Mouse (Mus musculus) midbrain, postnatal 0 days (tissue): ENCODE results near the gene Acp5. TPM values are rescaled to one million over a fixed set of nuclear protein-coding genes. Genes with fewer than 3 reads are reported as not detected.

Experiments
- ATAC-seq: fragments of 200-750 bp; cut with Nextera tagmentation; 2 replicates; pipeline ENCODE4 v1.8.0; 2017; ENCODE audit warnings: moderate number of reproducible peaks, mild to moderate bottlenecking, moderate TSS enrichment, moderate library complexity; ENCODE audit not compliant: low FRiP score
- DNase-seq: peaks from one replicate; pipeline ENCODE4 v3.0.0-alpha.2; 2015; ENCODE audit warnings: low spot score
- H3K27ac ChIP-seq: fragments of 300-500 bp; sonication (generic); 2 replicates; pipeline ENCODE4 v1.5.1; 2014; ENCODE audit warnings: low read depth, mild to moderate bottlenecking, low read length, mixed read lengths
- H3K27me3 ChIP-seq: fragments of 300-500 bp; sonication (generic); 2 replicates; pipeline ENCODE4 v1.6.1; 2014; ENCODE audit warnings: low read length, control low read depth, mixed read lengths; ENCODE audit not compliant: insufficient read depth
- H3K36me3 ChIP-seq: fragments of 300-500 bp; sonication (generic); 2 replicates; pipeline ENCODE4 v1.6.1; 2014; ENCODE audit warnings: low read length, control low read depth, mixed read lengths; ENCODE audit not compliant: insufficient read depth
- H3K4me1 ChIP-seq: fragments of 300-500 bp; sonication (generic); 2 replicates; pipeline ENCODE4 v1.6.1; 2014; ENCODE audit warnings: mild to moderate bottlenecking, control low read depth, antibody characterized with exemption, low read length, mixed read lengths; ENCODE audit not compliant: insufficient read depth
- H3K4me2 ChIP-seq: fragments of 300-500 bp; sonication (generic); 2 replicates; pipeline ENCODE4 v1.6.1; 2014; ENCODE audit warnings: low read depth, mild to moderate bottlenecking, low read length, mixed read lengths; ENCODE audit not compliant: poor library complexity, severe bottlenecking
- H3K4me3 ChIP-seq: fragments of 300-500 bp; sonication (generic); 2 replicates; pipeline ENCODE4 v1.5.1; 2014; ENCODE audit warnings: low read depth, mild to moderate bottlenecking, low read length, moderate library complexity
- H3K9ac ChIP-seq: fragments of 300-500 bp; sonication (generic); replicated peaks from 2 replicates; pipeline ENCODE4 v1.6.1; 2014; ENCODE audit warnings: mild to moderate bottlenecking, low read length, moderate library complexity, mixed read lengths; ENCODE audit not compliant: poor library complexity, severe bottlenecking
- H3K9me3 ChIP-seq: fragments of 300-500 bp; sonication (generic); 2 replicates; pipeline ENCODE4 v1.6.1; 2016; ENCODE audit warnings: low read length, control low read depth
- CTCF ChIP-seq: IDR thresholded peaks from 2 replicates; pipeline ENCODE4 v1.5.1; 2016; ENCODE audit warnings: antibody characterized with exemption, mild to moderate bottlenecking
- WGBS: fragments of 180-500 bp; shearing (Covaris S2); extraction: QIAGEN DNeasy Blood & Tissue Kit; methylation state at CpG from one replicate; pipeline ENCODE4 v1.1.7; 2014; 5-methylcytosine and 5-hydroxymethylcytosine counted together
- polyA plus RNA-seq: library from polyadenylated mRNA; unstranded; fragments of >200 nt; fragmentation: Nextera tagmentation; extraction: Ambion mirVana; gene quantifications from 2 replicates; pipeline ENCODE4 v1.2.1, GENCODE M21; 2015
- total RNA-seq: library from RNA; depleted of rRNA; stranded (reverse); fragments of >200 nt; gene quantifications from 2 replicates; pipeline ENCODE4 v1.2.3, GENCODE M21; 2014

Gene Acp5
- total and polyA plus RNA-seq, 2 experiments from 2014 or later, result 0.47 to 2.9 TPM

- H3K27me3 ChIP-seq, result no peaks in the 10 kb centered on the region
- ATAC-seq (no peak), DNase-seq (no peak)
- 80% methylated on average over 3 of the region's 3 CpGs for WGBS
- no peak overlapping the region for H3K4me3 ChIP-seq
- H3K27ac ChIP-seq, result no peak overlapping the region
- no peaks in the 10 kb centered on the region for H3K36me3 ChIP-seq
- no peak overlapping the region for H3K4me2 ChIP-seq
- H3K9ac ChIP-seq, result no peak overlapping the region
- TF ChIP-seq CTCF, result no peak
- no peaks in the 10 kb centered on the region for H3K4me1 ChIP-seq
- no peaks in the 10 kb centered on the region for H3K9me3 ChIP-seq
Measured at GRCm38 (mm10) chr9:22124169-22124568, 11.3 kb downstream of the Acp5 start.

- Histone ChIP-seq H3K27me3 (no peaks in the 10 kb centered on the region), H3K36me3 (no peaks in the 10 kb centered on the region), H3K4me1 (no peaks in the 10 kb centered on the region), H3K4me2 (no peak overlapping the region), H3K27ac (no peak overlapping the region), H3K4me3 (no peak overlapping the region), H3K9ac (no peak overlapping the region), H3K9me3 (no peaks in the 10 kb centered on the region)
- 85% methylated on average over 7 of the region's 7 CpGs for WGBS
- TF ChIP-seq CTCF, result no peak
- ATAC-seq (no peak), DNase-seq (no peak)
Measured at GRCm38 (mm10) chr9:22123069-22123609, 12.4 kb downstream of the Acp5 start.

- no peaks in the 10 kb centered on the region for H3K4me1 ChIP-seq
- no peak overlapping the region for H3K4me3 ChIP-seq
- no peak overlapping the region for H3K4me2 ChIP-seq
- no peak overlapping the region for H3K9ac ChIP-seq
- 77% methylated on average over 3 of the region's 3 CpGs for WGBS
- no peaks in the 10 kb centered on the region for H3K27me3 ChIP-seq
- no peaks in the 10 kb centered on the region for H3K36me3 ChIP-seq
- H3K9me3 ChIP-seq, result no peaks in the 10 kb centered on the region
- no peak for ATAC-seq
- no peak for DNase-seq
- TF ChIP-seq CTCF, result no peak
- no peak overlapping the region for H3K27ac ChIP-seq
Measured at GRCm38 (mm10) chr9:22122005-22122404, 13.5 kb downstream of the Acp5 start.

- H3K9ac ChIP-seq, result no peak overlapping the region
- DNase-seq, result no peak
- H3K27me3 ChIP-seq, result no peaks in the 10 kb centered on the region
- H3K4me3 ChIP-seq, result no peak overlapping the region
- no peaks in the 10 kb centered on the region for H3K4me1 ChIP-seq
- H3K4me2 ChIP-seq, result no peak overlapping the region
- no peak overlapping the region for H3K27ac ChIP-seq
- H3K36me3 ChIP-seq, result no peaks in the 10 kb centered on the region
- TF ChIP-seq CTCF, result no peak
- no peak for ATAC-seq
- no peaks in the 10 kb centered on the region for H3K9me3 ChIP-seq
Measured at GRCm38 (mm10) chr9:22121545-22121944, 14.0 kb downstream of the Acp5 start.

- no peak overlapping the region for H3K9ac ChIP-seq
- H3K4me3 ChIP-seq, result no peak overlapping the region
- H3K4me2 ChIP-seq, result no peak overlapping the region
- no peaks in the 10 kb centered on the region for H3K27me3 ChIP-seq
- H3K27ac ChIP-seq, result no peak overlapping the region
- no peaks in the 10 kb centered on the region for H3K36me3 ChIP-seq
- DNase-seq (no peak), ATAC-seq (no peak)
- H3K4me1 ChIP-seq, result peaks cover 6% of the 10 kb centered on the region; the same call in 1 of the 2 replicates
- H3K9me3 ChIP-seq, result no peaks in the 10 kb centered on the region
- 90% methylated on average over 4 of the region's 4 CpGs for WGBS
- no peak for TF ChIP-seq CTCF
Measured at GRCm38 (mm10) chr9:22119543-22119942, 16.0 kb downstream of the Acp5 start.

GRCm38 (mm10) chr9:22117754-22118456, 17.6 kb downstream of the Acp5 start:
- Histone ChIP-seq H3K4me3 (peak overlapping the region; percentile 93), H3K4me2 (peak overlapping the region; percentile 69), H3K27ac (peak overlapping the region; percentile 74; the same call in 1 of the 2 replicates), H3K9me3 (no peaks in the 10 kb centered on the region), H3K36me3 (peaks cover 13% of the 10 kb centered on the region), H3K4me1 (peaks cover 6% of the 10 kb centered on the region; the same call in 1 of the 2 replicates), H3K9ac (peak overlapping the region; percentile 81; the same call in 1 of the 2 replicates), H3K27me3 (no peaks in the 10 kb centered on the region)
- ATAC-seq (no peak), DNase-seq (peak; percentile 85)
- peak; percentile 76 for TF ChIP-seq CTCF
- 47% methylated on average over 10 of the region's 10 CpGs for WGBS
